Mouse (Mus musculus): ENCODE measurements around the gene Eif3l.

Gene Eif3l

DNA sequence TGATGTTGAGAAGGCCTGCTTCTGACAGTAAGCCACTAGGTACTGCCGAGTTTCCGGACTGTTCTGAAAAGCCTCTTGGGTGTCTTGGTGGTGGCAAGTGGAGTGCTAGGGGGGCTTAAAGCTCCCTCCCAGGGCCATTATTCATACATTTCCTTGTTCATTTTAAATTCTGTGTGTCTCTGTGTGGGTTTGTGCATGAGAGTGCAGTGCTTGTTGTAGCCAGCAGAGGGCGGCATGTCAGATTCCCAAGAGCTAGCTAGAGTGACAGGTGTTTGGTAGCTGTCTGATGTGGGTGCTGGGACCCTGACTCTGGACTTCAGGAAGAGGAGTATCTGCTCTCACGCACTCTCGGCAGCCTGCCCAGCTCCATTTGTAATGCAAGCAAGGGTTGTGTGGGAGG lies 53.2 kb downstream of the Eif3l start:
- DNase-seq = no peak

DNA sequence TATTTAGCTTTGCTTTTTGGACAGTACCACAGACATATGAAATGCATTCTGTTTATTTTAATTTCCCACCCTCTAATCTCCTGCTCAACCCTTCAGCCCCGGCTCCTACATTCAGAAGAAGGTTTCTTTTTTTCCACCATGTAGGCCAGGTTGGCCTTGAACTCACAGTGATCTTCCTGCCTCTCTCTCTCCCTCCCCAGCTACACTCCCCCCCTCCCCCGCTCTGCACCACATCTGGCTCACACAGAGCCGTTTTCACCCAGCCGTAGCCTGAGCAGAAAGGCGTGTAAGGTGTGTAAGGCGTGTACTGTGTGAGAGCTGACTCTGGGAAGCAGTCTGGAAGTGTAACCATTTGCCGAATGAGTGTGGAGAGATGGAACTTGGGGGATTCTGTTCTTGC lies 54.3 kb downstream of the Eif3l start:
- DNase-seq = no peak

DNA sequence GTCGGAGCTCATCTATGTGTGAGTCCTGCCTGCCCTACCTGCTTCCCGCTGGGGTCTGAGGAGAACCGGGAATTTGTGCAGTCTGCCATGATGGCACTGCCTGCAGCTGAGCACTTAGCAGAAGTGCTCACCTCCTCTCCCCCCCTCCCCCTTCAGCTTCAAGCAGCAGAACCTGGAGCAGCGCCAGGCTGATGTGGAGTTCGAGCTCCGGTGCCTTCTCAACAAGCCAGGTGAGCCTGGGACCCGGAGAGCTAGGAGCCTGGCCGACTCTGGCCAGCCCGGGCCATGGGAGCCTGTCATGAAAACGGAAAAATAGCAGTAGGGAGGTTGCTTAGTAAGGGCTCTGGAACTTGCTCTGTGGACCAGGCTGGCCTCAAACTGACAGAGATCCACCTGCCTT lies 55.8 kb downstream of the Eif3l start:
- no peak for DNase-seq

DNA sequence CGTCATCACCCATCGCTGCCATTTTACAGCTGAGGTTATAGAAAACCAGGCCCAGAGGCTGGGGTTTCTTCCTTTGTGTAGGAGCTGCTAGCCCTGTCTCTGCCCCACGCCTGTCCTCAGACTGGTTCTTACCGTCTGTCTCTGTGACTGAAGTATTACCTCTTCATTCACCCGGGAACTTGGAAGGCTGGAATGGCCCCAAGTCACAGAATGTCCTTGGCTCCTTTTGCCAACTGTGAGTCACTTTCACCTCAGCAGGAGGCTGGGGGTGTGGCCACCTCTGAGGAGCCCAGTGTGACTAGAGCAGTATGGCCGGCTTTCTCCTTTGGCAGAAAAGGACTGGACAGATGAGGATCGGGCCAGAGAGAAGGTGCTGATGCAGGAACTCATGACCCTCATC lies 56.5 kb downstream of the Eif3l start:
- DNase-seq = peak; percentile 88

DNA sequence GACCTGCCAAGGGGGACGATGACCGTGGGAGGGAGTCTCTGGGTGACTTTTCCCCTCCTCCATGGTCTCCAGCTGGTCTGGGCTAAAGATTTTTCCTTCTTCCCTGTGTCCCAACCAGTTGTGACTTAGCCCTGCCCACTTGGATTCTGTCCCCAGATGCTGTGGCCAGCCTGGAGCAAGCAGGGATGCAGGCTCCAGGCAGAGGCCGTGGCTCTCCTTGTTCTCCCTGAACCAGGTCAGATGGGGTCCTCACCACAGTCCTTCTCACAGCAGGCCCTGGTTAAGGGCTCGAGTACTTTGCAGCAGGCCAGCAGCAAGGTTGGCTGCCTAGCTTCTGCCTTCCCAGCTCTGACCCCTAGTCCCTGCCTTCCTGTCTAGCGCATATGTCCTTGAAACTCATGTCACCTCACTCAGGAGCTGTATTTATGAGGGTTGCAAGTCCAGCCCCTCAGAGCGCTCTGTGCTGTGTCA lies 58.2 kb downstream of the Eif3l start:
- no peak for DNase-seq

DNA sequence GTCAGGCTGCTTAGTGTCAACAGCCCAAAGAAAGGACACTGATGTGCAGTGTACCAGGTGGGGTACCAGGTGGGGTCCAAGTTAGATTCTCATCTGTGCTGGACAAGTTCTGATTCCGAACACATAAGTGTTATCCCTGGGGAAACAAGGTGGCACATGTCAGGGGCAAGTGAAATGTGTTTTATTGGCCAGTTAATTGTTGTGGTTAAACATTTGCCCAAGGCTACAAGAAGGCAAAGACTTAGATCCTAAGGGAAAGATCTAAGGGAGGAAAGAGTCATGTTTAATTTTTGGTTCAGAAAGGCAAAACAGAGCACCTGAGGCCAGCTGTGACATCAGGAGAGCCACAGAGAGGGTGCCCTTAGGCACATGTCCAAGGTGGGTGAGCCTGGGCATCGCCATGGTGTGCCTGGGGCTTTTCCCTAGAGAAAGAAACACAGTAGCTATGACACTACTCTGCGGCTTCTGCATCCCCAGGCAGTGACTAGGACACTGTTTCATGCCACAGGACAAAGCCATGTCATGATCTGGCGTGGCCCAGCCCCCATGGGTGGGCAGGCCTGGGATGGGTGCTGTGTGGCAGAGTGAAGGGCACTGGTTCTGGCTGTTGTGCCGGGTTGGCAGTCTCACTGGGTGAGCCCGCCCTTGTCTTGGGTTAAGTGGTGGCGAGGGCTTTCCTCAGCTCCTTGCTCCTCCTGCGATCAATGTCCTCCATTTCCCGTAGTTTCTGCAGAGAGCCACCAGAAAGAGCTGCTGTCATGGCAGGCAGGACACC lies 59.7 kb downstream of the Eif3l start:
- no peak for DNase-seq

DNA sequence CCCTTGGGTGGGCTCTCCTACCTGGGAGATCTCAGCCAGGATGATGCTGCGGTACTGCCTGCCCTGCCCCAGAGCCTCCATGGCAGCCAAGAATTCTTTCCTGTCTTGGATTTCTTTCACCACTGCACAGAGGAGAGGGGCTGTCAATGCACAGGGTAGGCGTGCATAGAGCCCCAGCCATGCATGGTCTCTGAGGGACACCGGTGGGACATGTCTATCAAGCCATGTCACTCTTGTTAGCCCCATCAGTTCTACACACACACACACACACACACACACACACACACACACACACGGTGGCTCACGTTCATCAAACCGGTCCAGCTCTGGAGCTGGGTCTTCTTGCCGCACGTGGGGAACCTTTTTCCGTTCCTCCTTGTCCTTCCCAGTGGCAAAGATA lies 60.4 kb downstream of the Eif3l start:
- no peak for DNase-seq

DNA sequence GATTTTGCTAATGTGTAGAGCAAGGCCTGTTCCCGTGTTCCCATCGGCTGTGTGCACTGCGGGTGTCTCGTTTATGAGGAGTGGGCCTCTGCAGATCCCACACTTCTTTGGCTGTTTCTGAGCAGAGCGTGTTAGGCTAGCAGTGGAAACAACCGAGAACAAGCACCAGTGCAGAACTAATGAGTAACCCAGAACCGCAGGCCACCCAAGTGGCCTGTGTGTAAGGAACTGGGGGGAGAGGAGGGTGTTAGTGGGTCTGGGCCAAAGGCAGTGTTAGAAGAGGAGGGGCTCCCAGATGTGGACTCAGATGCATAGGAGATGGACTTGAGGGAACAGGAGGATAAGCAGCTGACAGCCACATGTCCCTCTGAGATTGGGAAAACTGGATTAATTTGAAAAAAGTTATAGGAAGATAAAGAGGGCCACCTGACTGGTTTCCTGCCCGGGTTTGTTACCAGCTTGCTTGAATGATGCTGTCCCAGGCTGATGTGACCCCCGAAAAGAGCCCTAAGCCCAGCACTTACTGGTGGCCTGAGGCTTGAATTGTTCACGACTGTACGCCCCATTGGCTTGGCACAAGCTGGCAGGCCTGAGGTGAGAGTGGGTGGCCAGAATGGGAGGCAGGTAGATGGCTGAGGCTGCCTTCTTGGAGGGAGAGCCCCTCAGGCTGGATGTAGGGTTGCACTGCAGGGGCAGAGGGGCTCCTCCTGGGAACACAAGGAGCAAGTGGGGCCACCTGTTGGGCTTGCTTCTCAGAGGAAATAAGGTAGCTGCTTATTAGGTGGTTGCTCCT lies 61.0 kb downstream of the Eif3l start:
- DNase-seq = no peak

DNA sequence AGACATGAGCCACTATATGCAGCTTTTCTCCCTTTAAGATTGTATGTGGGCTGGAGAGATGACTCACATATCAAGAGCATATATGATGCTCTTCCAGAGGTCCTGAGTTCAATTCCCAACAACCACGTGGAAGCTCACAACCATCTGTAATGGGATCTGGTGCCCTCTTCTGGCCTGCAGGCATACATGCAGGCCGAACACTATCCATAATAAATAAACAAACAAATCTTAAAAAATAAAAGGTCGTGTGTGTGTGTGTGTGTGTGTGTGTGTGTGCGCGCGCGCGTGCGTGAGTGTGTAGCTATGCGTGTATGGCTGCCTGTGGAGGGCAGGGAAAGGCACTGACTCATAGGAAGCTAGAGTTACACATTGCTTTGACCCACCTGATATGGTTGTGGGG lies 64.7 kb downstream of the Eif3l start:
- no peak for DNase-seq

DNA sequence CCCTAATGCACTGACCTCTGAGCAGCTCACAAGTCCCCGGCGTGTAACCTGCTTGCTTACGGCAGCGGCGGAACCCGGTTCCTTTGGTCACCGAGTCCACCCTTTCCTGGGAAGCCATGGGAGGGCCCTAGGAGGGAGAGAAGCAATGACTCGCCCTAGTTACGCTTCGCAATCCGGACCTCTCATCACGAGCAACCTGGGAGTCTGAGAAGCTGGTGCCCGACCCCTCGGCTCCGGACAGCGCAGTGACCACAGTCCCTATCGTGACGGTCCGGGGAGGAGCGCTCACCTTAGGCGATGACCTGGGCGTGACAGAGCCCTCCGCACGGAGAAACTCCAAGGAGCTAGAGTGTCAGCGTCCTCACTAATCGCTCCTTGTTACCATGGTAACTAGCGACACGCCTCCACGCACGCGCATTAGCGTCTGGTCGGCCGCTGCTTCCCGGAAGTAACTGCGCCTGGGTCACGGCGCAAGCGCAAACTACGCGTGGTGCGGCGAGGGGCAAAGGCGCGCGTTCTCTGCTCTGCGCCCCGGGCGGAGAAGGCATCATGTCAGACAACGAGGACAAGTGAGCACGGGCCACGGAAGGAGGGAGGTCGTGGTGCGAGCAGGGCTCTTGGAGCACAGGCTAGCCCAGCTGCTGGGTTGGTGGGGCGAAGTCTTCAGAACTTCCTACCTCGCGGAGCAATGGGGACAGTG lies 66.0 kb downstream of the Eif3l start, which contains the start of the genes Polr2f and 1700088E04Rik:
TSS of gene Polr2f (plus strand) at position 144 of the 700 bp plus-strand sequence.
TSS of gene 1700088E04Rik (minus strand) at position 388 of the 700 bp plus-strand sequence.
- peak; percentile 94 for DNase-seq

DNA sequence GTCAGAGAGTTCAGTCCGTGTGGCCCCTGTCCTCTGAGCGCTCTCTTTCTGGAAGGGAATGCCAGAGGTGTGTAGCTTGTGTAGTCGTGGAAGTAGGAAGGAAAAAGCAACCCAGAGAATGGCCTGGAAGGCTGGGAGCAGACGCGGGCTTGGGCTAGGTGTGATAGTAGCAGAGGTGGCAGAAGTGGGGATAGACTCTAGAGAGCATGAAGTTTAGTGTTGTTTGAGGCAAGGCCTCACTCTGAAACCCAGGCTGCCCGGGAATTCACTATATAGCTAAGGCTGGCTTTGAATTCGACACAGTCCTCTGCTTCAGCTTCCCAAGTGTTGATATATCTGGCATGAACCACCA lies 66.6 kb downstream of the Eif3l start:
- no peak for DNase-seq

DNA sequence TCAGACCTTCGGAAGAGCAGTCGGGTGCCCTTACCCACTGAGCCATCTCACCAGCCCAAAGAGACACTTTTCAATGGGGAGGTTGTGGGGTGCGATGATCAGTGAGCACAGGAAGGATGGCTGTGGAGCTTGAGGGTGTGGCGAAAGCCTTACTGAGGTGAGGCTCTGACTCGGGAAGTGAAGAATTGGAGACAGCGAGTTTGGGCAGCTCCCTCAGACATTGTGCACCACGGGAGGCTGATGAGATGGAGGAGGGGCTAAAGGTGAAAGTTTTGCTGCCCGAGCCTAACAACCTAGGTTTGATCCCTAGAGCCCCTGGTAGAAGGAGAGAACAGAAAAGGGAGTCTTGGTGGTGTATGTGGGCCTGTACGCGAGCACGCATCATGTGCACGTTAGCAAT lies 68.3 kb downstream of the Eif3l start:
- DNase-seq = no peak
